Mouse (Mus musculus) granulocyte monocyte progenitor cell, adult 5-6 weeks (primary cell): ENCODE measurements around the gene Hmox1. TPM values are rescaled to one million over a fixed set of nuclear protein-coding genes. Genes with fewer than 3 reads are reported as not detected.

Experiments used
- ATAC-seq: replicated peaks from 2 replicates; pipeline ENCODE4 v1.8.0; 2016; ENCODE audit warnings: mild to moderate bottlenecking, moderate TSS enrichment, inconsistent platforms; ENCODE audit not compliant: poor library complexity, severe bottlenecking
- total RNA-seq, 2 experiments: library from RNA; stranded (forward) in 1 of 2; stranded (reverse) in 1 of 2; fragments of 200-712, 200-1000 nt in 1 of 2; fragments of >200 nt in 1 of 2; fragmentation: Nextera tagmentation in 1 of 2; gene quantifications; 2 replicates each; pipeline ENCODE4 v1.2.3; 2014 to 2017

Hmox1 gene
- total RNA-seq, 2 experiments from 2014 or later, result 2.2 to 2.5 TPM

DNA sequence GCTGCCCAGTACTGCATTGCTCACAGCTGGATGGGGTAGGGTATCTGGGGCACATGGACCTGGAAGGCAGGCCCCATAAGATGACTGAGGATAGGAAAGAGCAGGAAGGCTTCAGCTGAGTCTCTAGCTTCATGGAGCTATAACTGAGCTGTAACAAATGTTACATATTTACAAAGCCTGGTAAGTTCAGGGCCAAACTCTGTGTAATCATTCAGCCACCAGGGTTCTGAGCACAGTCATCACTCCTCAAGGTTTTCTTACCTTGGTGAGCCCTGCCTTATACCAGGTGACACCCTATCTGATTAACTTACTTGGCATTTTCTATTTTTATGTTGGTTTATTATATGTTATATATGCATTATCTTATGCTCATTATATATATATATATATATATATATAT, 6.3 kb upstream of the Hmox1 start:
- no peak for ATAC-seq

DNA sequence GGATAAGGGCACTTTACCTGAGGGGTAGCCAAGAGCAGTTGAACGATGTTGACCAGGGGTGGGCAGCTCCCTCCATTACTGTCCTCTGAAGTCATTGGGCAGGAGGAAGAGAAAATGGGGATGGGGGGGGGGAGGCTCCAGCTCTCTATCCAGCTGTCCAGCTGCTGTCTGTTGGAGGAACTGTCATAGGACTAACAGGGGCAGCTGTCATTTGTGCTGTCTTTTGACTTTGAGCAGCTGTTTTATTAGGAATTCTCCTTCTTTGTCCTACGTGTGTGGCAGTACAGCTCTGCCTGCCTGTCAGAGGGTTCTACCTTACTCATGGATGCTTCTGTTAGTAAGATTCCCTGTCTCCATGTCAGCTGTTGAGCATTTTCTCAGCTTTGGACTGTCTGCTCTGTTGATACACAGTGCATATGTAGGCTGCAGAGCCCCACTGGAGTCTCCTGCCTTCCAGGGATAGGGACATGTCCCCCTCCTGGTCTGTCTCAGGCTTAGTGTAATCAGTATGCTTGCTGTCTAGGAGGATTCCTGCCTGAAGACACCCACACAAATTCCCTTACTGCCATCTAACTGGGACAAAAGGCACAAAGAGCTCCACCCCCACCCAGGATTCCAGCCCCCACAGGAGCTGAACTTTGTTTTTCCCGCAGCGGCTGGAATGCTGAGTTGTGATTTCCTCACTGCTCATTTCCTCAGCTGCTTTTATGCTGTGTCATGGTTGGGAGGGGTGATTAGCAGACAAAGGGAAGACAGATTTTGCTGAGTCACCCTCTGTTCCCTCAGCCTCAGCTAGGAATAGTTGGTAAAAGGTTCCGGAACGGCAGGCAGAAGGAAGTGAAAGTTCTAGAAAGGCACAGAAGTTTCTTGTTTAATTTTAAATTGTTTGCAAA, 4.2 kb upstream of the Hmox1 start:
- ATAC-seq, result peak; percentile 69

DNA sequence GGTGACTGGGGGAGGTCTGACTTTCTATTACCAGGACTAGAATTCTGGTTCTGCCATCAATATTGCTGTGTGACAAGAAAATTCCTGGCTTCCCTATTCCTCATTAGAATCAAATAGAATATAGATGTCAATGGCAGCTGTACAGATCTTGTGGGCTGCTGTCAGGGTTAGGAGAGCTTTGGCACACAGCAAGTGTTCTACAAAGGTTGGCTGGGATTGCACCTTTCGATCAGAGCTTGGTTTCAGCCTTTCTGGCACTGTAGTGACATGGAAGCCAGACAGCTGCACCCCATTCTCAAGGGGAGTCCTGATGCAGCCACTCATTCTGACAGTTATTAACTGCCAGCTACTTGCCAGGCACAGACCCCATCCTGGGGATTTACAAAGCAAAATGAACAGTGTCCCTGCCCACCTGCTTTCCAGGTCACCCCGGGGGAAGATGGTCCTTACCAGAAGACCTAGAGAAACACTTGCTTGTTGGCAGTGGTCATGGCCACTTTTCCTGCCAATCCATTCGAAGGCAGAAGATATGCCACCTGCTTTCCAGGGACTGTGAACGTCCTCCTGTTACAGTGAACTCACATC, 2.5 kb upstream of the Hmox1 start:
- ATAC-seq, result no peak

DNA sequence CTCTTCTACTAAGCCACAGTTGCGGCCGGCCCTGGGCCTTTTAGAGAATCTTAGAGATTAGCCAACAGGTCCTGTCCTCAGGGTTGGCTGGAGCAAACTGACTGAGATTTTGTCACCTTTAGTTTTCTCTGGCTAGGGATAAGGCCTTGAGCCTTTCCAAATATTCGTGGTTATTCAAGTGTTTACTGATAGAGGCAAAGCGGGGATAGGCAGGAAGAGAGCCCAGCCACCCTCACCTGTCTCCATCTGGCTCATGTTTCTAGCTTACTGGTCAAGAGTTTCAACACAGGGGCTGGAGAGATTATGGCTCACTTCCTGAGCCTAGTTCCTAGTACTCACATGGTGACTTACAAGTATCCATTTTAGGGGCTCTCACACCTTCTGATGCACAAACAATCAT, 9.5 kb downstream of the Hmox1 start:
- no peak for ATAC-seq

DNA sequence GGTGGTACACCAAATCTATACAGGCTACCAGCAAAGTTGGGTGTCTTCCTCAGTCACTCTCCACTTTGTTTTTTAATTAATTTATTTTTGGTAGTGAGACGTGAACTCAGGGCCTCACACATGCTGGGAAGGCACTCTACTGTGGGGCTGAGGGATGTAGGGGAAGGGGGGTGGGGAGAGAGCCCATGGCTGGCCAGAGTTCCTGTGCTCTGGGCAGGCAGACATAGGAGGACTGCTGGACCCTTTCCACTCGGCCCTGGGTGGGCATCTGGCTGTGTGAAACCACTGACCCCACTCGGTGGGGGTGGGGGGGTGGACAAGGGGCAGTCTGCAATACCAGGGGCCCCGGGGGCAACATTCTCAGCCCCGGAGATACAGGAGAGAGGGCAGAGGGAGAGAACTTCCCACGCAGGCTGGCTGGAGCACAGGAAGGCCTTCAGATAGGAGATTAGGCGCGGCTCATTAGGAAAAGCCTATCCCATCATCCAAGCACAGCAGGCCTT, 10.0 kb downstream of the Hmox1 start:
- no peak for ATAC-seq

DNA sequence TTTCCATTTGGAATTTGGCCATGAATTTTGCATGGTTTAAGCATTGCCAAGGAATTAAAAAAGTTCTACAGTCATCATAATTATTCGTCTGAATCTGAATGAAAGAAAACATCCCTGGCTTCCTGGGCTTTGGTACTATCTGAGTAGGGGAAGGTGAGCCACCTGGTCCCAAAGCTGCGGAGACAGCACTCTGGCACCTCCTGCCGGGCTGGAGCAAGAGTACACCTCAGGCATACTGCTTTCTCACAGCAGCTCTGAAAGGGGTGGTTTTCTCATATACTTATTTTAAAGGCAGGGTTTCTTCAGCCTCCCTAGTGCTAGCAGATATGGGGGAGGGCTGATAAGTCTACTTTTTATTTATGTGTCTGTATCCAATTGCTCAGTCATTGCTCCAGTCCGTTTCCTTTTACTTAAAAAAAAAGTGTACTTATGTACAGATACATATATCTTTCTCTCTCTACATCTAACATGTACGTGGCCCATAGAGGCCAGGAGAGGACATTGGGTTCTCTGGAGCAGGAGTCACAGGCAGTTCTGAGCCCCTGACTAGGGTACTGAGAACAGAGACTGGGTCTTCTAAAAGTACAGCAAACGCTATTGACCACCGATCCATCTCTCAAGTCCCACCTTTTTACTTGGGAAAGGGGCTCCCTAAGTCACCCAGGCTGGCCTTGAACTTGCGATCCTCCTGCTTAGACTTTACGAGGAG, 15.3 kb downstream of the Hmox1 start:
- ATAC-seq, result peak; percentile 78

DNA sequence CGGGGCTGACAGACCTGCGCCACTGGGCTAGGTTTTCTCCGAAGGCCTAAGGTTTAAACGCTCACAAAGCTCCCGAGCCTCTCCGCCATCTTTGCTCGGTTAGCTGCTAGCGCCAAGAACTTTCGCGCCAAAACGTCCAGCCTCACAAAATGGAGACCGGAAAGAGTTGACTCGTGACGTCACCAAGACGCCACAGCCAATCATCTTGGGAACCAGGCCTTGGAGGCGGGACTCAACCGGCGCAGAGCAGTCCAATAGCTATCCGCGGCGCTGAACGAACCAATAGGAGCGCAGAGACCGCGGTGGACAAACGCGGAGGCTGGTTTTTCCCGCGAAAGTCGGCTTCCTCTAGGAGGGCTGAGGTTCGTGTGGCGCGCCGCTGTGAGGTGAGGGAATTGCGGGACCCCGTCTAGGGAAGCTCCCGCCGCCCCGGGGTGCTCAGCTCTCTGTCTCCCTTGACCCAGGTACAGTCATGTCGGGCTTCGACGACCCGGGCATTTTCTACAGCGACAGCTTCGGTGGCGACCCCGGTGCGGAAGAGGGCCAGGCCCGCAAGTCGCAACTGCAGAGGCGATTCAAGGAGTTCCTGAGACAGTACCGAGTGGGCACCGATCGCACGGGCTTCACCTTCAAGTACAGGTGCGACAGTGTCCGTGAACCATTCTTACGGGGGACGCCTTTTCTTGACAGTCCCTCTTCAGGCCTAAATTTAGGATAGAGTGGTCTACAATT, 16.0 kb downstream of the Hmox1 start, which contains the start of gene Mcm5:
Mcm5 (plus strand) TSS at position 334 of the 732 bp plus-strand sequence.
- ATAC-seq, result peak; percentile 90

DNA sequence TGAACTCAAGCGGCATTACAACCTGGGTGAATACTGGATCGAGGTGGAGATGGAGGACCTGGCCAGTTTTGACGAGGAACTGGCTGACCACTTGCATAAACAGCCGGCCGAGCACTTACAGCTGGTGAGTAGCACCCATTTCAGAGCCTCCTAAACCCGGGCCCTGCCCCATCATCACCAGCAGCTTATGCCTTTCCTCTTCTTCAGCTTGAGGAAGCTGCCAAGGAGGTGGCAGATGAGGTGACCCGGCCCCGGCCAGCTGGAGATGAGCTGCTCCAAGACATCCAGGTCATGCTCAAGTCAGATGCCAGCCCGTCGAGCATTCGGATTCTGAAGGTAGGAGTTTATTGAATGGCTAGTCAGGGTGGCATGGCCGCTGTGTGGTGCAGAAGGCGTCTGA, 16.7 kb downstream of the Hmox1 start:
- 0 out of 2 replicates have a peak, but pooled peaks have one; percentile 2 for ATAC-seq

DNA sequence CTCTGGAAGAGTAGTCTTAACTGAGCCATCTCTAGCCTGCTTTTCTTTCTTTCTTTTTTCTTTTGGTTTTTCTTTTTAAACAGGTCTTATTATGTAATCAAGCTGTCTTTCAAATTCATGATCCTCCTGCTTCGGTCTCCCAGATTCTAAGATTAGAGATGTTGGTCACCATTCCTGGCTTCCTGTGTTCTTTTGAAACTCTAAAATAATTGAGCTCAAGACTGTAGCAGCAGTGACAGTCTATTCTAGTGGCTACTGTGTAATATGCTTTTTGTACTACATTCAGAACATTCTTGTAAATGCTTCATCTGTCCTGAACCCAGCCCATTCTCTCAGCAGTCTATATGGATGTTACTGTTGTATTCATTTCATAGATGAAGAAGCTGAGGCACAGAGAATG, 25.1 kb downstream of the Hmox1 start:
- no peak for ATAC-seq

DNA sequence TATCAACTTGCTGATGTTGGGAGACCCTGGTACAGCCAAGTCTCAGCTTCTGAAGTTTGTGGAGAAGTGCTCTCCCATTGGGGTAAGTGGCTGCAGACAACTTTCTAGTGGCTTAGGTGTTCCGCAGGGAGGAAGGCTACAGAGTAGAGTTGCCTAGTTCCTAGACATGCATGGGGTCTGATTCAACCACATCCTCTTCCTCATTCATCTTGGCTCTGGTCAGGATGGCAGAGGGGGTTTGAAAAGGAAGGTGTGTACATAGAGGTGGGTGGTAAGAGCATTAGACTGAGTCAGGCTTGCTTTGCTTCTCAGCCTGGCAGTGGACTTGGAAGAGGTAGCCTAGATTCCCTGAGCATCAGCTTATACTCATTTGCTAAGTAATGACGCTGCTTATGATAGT, 25.9 kb downstream of the Hmox1 start:
- ATAC-seq, result peak; percentile 77

DNA sequence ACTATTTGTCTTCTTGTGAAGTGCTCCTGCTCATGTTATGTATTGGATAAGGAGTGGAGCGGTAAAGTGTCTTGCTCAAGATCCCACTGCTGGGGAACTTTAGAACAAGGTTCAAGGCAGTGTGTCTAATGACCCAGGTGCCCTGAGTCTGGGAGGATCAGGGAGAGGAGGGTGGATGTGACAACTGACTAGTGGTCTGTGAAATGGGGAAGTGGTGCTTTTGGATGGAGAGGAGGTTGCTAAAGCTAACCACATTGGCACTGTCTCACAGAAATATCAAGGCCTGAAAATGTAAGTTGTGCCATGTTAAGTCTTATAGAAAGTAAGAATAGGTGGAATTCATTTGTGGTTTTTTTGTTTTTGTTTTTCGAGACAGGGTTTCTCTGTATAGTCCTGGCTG, 26.3 kb downstream of the Hmox1 start:
- ATAC-seq, result peak; percentile 96

DNA sequence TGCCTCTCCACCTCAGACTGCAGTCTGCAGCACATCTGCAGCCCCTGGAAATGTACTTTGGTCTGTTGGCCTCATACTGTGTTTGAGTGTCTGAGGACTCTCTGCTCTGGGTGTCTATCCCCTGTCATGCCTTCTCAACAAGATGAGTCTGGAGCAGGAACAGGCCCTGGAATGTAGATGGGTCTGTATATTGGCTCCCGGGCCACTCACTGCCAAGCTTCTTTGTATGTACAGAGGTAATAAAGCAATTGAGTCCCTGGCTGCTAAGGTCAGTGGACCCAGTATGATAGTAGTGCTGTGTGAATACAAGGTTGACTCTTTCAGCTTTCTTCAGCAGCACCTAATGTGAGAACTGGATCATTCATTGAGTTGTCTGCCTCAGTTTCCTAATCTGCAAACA, 34.0 kb downstream of the Hmox1 start:
- no peak for ATAC-seq

DNA sequence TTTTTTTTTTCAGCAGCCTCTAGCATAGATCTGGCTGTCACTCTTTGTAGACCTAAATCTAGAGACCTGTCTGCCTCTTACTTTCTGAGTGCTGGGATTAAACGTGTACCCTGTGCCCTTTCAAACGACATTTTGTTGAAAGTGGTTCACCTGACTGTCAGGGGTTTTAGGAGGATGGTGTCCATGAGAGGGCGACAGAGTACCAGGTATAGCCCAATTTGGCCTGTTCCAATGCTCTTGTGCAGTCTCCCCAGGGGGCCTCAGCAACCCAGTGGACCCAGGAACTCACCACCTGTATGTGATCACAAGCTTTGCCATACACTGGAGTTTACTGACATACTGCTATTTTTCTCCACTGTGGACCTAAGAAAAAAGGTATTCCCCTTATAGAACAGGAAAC, 39.1 kb downstream of the Hmox1 start:
- peak; percentile 55 for ATAC-seq

DNA sequence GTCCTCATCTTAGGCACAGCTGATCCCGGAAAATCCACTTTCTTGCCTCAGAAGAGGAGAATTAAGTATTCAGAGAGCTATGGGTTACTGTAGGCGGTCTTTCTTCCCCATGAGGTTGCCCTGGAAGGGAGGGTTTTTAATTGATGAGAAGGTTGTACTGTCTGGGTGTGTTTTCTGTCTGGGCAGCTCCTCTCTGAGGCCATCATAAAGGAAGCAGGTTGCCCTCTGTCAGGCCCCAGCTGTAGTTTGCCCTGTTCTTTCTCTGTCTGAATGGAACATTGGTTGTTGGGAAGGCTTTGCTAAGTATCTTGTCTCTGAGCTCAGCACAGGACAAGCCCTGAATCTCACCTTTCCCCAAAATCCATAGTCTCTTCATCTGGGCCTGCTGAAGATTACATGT, 40.0 kb downstream of the Hmox1 start:
- no peak for ATAC-seq

DNA sequence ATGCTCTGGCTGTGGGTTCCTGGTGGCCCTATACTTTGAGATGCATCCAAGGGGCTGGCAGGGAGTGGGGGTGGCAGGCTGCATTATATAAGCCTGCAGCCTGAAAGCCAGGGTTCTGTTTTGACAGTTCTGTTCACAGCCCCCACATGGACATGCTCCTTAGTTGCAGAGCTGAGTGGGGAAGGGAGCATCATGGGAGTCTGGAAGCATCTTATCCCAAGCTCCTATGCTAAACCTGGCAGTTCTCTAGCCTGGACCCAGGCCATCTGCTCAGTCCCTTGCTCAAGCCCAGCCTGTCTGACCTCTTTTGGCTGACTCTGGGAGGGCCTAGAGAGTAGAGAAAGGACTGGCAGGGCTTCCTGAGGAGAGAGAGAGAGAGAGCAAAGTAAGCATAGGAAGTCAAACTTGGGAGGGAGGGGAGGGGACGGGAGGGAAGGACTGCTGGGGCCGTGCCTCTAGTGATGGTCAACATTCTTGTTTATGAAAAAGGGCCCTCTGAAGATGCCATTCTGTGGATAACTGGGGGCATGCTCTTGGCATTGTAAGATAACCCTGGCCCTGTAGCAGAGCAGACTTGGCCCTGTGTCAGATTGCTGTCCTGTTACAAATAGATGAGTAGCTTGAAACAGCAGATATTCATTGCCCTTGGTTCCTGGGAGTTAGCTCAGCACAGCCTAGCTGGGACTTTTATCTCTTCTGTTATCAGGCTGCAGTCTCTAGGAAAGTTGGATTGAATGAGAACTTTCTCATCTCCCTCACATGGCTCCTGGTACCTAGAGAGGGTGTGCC, 41.4 kb downstream of the Hmox1 start:
- no peak for ATAC-seq

DNA sequence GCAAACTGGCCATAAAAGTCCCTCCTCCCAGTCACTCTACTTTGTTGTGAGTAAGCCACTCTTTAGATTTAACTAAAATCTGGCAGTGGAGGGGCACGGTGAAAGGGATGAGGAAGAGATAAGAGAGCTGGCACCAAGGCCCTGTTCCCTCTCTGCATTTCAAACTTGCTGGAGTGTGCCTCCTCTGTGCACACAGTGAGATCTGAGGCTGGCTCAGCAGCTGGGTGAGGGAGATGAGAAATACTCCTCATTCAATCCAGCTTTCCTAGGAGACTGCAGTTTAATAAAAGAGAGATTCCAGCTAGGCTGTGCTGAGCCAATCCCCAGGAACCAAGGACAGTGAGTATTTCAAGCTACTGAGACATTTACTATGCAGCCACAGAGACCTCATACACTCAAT, 42.3 kb downstream of the Hmox1 start:
- no peak for ATAC-seq

DNA sequence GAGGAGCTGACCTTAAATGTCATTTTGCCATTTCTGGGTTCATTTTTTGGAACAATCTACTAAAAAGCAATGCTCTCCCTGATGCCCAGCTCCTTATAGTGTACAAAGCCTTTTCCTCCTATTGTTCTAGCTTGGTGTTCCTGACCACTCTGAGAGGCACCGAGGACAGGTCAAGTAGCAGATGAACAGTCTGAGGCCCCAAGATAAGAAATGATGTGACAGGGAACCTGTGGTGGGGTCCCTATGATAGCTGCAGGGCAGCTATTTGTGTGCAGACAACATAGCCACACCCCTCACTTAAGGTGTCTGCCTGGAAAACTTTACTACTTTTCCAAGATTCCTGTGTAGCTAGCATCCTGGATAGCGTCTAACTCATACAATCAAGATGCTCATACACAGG, 42.8 kb downstream of the Hmox1 start:
- ATAC-seq, result no peak

DNA sequence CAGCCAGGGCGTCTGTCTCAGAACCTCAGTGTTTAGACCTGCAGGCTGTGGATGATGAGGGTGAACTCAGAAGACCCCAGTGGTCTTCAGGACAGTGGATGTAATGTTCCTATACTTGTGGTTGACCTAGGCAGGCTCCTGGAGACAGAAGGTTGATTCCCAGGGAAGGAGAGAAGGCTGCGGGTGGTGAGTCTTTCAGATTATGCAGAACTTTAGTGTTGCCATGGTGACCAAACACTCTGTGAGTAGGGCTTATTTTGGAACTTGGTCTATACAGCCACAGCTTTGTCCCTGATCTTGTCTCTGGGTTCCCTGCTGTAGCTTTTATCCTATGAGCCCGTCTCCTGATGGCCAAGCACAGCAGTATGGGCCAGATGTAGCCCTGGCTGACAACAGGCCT, 44.1 kb downstream of the Hmox1 start:
- ATAC-seq, result no peak
